Mouse (Mus musculus) myocyte (in vitro differentiated cells): ENCODE results near the gene Mical3. TPM values are rescaled to one million over a fixed set of nuclear protein-coding genes. Genes with fewer than 3 reads are reported as not detected.

Experiments used
- H3K27me3 ChIP-seq: one replicate; pipeline ENCODE4 v1.6.1; 2011; ENCODE audit not compliant: control insufficient read depth, insufficient read depth, insufficient read length
- H3K36me3 ChIP-seq: one replicate; pipeline ENCODE4 v1.6.1; 2011; ENCODE audit not compliant: control insufficient read depth, insufficient read depth
- H3K4me2 ChIP-seq: one replicate; pipeline ENCODE4 v1.6.1; 2011; ENCODE audit warnings: low read depth, control low read depth
- H3K4me3 ChIP-seq: one replicate; pipeline ENCODE4 v1.5.1; 2011; ENCODE audit warnings: mild to moderate bottlenecking, control low read depth, moderate library complexity
- H3K79me2 ChIP-seq: one replicate; pipeline ENCODE4 v1.6.1; 2011; ENCODE audit not compliant: control insufficient read depth, insufficient read depth
- H3ac ChIP-seq: one replicate; pipeline ENCODE4 v1.6.1; 2011; ENCODE audit not compliant: control insufficient read depth, insufficient read length
- CEBPB ChIP-seq: IDR thresholded peaks from 2 replicates; pipeline ENCODE4 v1.6.1; 2011; ENCODE audit warnings: mild to moderate bottlenecking, moderate library complexity; ENCODE audit not compliant: poor library complexity, insufficient read depth, severe bottlenecking
- E2F4 ChIP-seq: IDR thresholded peaks from one replicate; pipeline ENCODE4 v1.6.1; 2011; ENCODE audit warnings: mild to moderate bottlenecking, control low read depth, moderate library complexity; ENCODE audit not compliant: insufficient read depth
- MAX ChIP-seq: IDR thresholded peaks from one replicate; pipeline ENCODE4 v1.6.1; 2011; ENCODE audit warnings: low read depth, mild to moderate bottlenecking, control low read depth
- MYOD1 ChIP-seq, 3 experiments: IDR thresholded peaks; one replicate each; pipeline ENCODE4 v1.6.1; 2011; ENCODE audit warnings: control low read depth in 2 of 3, low read depth in 2 of 3, mild to moderate bottlenecking in 2 of 3, moderate library complexity in 1 of 3; ENCODE audit not compliant: insufficient read length in 2 of 3, control insufficient read depth in 1 of 3
- MYOG ChIP-seq, 3 experiments: IDR thresholded peaks; one replicate each; pipeline ENCODE4 v1.6.1; 2011; ENCODE audit warnings: control low read depth in 2 of 3, low read depth in 2 of 3, mild to moderate bottlenecking in 2 of 3; ENCODE audit not compliant: insufficient read length in 2 of 3, control insufficient read depth in 1 of 3, insufficient read depth in 1 of 3
- POLR2A ChIP-seq: IDR thresholded peaks from one replicate; pipeline ENCODE4 v1.6.1; 2011; ENCODE audit warnings: low read depth, mild to moderate bottlenecking, control low read depth, moderate library complexity; ENCODE audit not compliant: insufficient read length
- POLR2AphosphoS2 ChIP-seq: IDR thresholded peaks from one replicate; pipeline ENCODE4 v1.6.1; 2011; ENCODE audit warnings: low read depth, control low read depth; ENCODE audit not compliant: insufficient read length
- REST ChIP-seq: IDR thresholded peaks from one replicate; pipeline ENCODE4 v1.6.1; 2011; ENCODE audit warnings: mild to moderate bottlenecking, control low read depth, moderate library complexity; ENCODE audit not compliant: insufficient read depth, insufficient read length
- SRF ChIP-seq: IDR thresholded peaks from one replicate; pipeline ENCODE4 v1.6.1; 2011; ENCODE audit warnings: low read depth; ENCODE audit not compliant: control insufficient read depth, insufficient read length
- TCF12 ChIP-seq: IDR thresholded peaks from one replicate; pipeline ENCODE4 v1.6.1; 2011; ENCODE audit warnings: mild to moderate bottlenecking, control low read depth; ENCODE audit not compliant: poor library complexity, insufficient read depth, severe bottlenecking
- TCF3 ChIP-seq: IDR thresholded peaks from one replicate; pipeline ENCODE4 v1.6.1; 2011; ENCODE audit warnings: low read depth, control low read depth; ENCODE audit not compliant: insufficient read length
- USF1 ChIP-seq: IDR thresholded peaks from one replicate; pipeline ENCODE4 v1.6.1; 2011; ENCODE audit warnings: low read depth, mild to moderate bottlenecking, control low read depth, moderate library complexity
- polyA plus RNA-seq: library from polyadenylated mRNA; unstranded; fragments of >200 nt; fragmentation: generic; extraction: Trizol; gene quantifications from one replicate; pipeline ENCODE4 v1.2.1, GENCODE M21; 2012; ENCODE audit warnings: missing spikeins

Gene Mical3
- polyA plus RNA-seq, 1 experiment = 17.7 TPM

DNA sequence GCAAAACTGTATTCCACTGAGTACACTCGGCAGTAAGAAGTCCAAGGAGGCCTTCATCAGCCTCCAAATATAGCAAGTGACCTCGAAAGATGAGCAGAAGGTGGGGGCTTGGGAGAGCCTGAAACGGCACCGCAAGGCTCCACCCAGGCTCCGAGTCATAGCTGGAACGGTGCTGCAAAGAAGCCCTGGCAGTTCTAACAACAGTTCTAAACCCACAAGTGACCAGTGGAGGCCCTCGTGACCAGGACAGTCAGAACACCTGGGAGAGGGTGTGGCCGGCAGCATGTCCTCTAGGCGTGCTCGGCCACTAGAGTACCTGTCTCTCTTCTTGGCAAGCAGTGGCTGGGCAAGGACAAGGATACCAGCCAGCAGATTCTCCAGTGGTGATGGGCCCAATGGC is 27.9 kb downstream of the Mical3 start:
- H3K4me2 ChIP-seq = peak overlapping the region; percentile 76

DNA sequence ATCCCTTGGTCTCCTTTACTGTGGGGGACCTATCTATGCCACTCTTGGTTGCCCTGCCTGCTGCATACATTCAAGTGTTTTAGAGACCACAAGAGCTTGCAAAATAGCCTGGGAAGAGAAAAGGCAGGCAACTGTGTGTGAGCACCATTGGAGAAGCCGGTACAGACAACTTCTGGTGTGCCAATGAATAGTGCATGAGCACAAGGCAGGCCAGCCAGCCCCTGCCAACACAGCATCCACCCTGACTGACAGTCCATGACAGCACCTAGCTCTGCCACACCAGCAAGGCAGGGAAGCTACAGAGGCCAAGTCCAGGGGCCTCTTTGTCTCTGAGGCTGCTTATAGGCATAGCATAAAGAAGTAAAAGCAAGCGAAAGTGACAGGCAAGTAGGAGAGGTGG is 28.7 kb downstream of the Mical3 start:
- H3K27me3 ChIP-seq = no peaks in the 10 kb centered on the region
- no peak overlapping the region for H3K4me2 ChIP-seq
- no peak overlapping the region for H3ac ChIP-seq
- peaks cover 52% of the 10 kb centered on the region for H3K79me2 ChIP-seq
- H3K36me3 ChIP-seq = no peaks in the 10 kb centered on the region
- TF ChIP-seq POLR2A (no peak), USF1 (no peak)
- H3K4me3 ChIP-seq = no peak overlapping the region

More for the DNA sequence above, 27.9 kb downstream of the Mical3 start:
- H3ac ChIP-seq = no peak overlapping the region
- H3K27me3 ChIP-seq = no peaks in the 10 kb centered on the region
- TF ChIP-seq USF1 (peak; percentile 21), MYOG (IDR thresholded peaks at IDR 0.05; ENCODE audit: control insufficient read depth in 1 of 3, insufficient read depth in 1 of 3, insufficient read length in 2 of 3, low read depth in 2 of 3) (peak in 1 of 3 experiments; percentile 50), SRF (peak; percentile 23), REST (no peak), MYOD1 (IDR thresholded peaks at IDR 0.05; ENCODE audit: control insufficient read depth in 1 of 3, insufficient read length in 2 of 3, low read depth in 2 of 3) (peak in 1 of 3 experiments; percentile 1)
- H3K4me3 ChIP-seq = no peak overlapping the region
- H3K79me2 ChIP-seq = peaks cover 52% of the 10 kb centered on the region
- H3K36me3 ChIP-seq = no peaks in the 10 kb centered on the region

DNA sequence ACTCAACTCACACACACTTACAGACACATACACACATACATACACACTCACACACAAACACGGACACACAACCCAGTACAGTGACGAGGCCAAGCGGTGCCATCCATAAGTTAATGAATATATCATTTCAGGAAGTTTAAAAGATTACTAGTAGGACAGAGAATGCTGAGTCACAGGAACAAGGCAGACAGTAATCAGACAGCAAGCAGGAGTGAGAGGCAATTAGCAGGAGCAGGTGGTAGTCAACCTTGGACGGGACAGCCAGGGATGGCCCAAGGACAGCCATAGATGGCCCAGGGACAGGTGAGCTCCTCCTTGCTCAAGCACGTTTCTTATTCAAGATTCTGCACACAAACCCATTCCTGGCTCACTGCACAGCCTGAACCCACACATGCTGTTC is 29.6 kb downstream of the Mical3 start:
- no peak for TF ChIP-seq POLR2AphosphoS2
- peak in 1 of 3 experiments; percentile 65 for TF ChIP-seq MYOD1 (IDR thresholded peaks at IDR 0.05; ENCODE audit: control insufficient read depth in 1 of 3, insufficient read length in 2 of 3, low read depth in 2 of 3)
- no peak overlapping the region for H3K4me3 ChIP-seq
- H3K36me3 ChIP-seq = no peaks in the 10 kb centered on the region
- no peak overlapping the region for H3K4me2 ChIP-seq
- H3ac ChIP-seq = no peak overlapping the region
- H3K27me3 ChIP-seq = no peaks in the 10 kb centered on the region
- peaks cover 52% of the 10 kb centered on the region for H3K79me2 ChIP-seq

DNA sequence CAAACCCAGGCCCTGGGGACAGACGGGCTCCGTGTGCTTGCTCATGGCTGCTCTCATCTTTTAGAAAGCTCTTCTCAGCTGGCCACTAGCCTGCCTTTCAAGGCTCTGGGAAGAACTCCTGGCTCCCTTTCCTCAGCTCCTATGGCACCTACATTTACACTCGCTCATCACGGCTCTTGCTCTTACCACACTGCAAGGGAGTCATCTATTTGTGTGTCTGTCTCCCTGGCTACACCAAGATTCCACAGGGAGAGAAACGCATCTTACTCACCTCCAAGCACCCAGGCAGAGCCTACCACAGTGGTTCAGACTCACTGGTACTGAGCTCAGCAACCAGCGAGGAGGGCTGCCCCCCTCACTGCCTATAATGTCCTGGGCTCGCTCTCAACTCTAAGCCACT is 31.0 kb downstream of the Mical3 start:
- peaks cover 50% of the 10 kb centered on the region for H3K79me2 ChIP-seq
- H3K4me3 ChIP-seq = no peak overlapping the region
- no peak overlapping the region for H3K4me2 ChIP-seq
- TF ChIP-seq SRF = no peak
- no peak for TF ChIP-seq POLR2A
- no peaks in the 10 kb centered on the region for H3K36me3 ChIP-seq
- no peaks in the 10 kb centered on the region for H3K27me3 ChIP-seq
- no peak overlapping the region for H3ac ChIP-seq

DNA sequence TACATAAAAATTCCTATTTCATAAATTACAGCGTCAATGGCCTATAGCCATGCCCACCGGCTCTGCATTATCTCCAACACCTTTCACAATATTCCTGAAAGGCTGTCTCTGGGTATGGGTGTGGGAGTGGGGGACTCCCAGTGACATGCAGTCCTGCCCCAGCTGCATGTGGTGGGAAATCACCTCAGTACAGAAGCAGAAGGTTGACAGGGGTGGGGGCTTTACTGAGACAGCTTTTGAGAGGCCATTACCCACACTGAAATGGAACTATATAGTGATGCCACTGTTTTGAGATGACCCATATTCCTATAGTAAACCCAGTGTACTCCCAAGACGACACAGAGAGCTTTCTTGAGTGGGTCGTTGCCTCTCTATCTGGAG is 31.6 kb downstream of the Mical3 start:
- H3ac ChIP-seq = no peak overlapping the region
- H3K4me2 ChIP-seq = no peak overlapping the region
- peaks cover 45% of the 10 kb centered on the region for H3K79me2 ChIP-seq
- H3K36me3 ChIP-seq = no peaks in the 10 kb centered on the region
- no peak overlapping the region for H3K4me3 ChIP-seq
- TF ChIP-seq TCF3 = no peak
- no peak for TF ChIP-seq CEBPB
- no peak for TF ChIP-seq SRF
- no peak for TF ChIP-seq E2F4
- TF ChIP-seq MYOG (IDR thresholded peaks at IDR 0.05; ENCODE audit: control insufficient read depth in 1 of 3, insufficient read depth in 1 of 3, insufficient read length in 2 of 3, low read depth in 2 of 3) = no peak
- no peak for TF ChIP-seq POLR2A
- no peaks in the 10 kb centered on the region for H3K27me3 ChIP-seq

DNA sequence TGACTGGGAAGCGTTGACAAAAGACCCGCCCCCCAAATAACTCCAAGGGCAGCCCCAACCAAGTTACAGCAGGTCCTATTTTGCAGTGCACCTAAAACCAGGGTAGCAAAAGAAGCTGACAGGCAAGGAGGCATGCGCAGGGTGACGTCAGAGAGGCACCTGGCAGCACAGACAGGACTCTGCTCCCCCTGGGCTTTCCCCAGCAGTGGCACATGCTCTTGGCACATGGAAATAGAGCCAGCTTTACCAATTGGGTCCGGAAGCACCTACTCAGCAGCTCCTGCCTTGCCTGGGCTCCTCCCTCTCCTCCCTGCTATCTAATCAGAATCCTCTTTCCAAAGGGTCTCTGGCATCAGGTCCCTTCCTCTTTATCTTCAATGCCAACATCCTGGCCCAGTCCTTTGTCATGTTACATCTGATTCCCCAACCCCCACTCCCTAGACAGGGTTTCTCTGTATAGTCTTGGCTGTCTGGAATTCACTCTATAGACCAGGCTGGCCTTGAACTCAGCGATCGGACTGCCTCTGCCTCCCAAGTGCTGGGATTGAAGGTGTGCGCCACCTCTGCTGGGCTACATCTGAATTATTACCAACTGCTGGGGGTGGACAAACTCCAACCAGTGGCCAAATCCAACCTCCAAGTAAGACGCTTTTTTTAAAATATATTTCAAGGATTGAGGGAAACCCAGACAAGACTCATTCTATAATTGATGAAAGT is 32.1 kb downstream of the Mical3 start:
- TF ChIP-seq E2F4 (no peak), MAX (no peak), REST (no peak), MYOD1 (IDR thresholded peaks at IDR 0.05; ENCODE audit: control insufficient read depth in 1 of 3, insufficient read length in 2 of 3, low read depth in 2 of 3) (no peak), CEBPB (no peak), MYOG (IDR thresholded peaks at IDR 0.05; ENCODE audit: control insufficient read depth in 1 of 3, insufficient read depth in 1 of 3, insufficient read length in 2 of 3, low read depth in 2 of 3) (no peak), SRF (no peak), TCF12 (no peak), POLR2A (no peak), POLR2AphosphoS2 (no peak), TCF3 (no peak), USF1 (no peak)
- H3K4me3 ChIP-seq = no peak overlapping the region
- no peak overlapping the region for H3ac ChIP-seq
- peaks cover 42% of the 10 kb centered on the region for H3K79me2 ChIP-seq
- no peaks in the 10 kb centered on the region for H3K36me3 ChIP-seq
- H3K27me3 ChIP-seq = no peaks in the 10 kb centered on the region
- H3K4me2 ChIP-seq = no peak overlapping the region
